Mouse (Mus musculus) adrenal gland, postnatal 4 days (tissue): ENCODE data around the gene Bad. TPM values are rescaled to one million over a fixed set of nuclear protein-coding genes. Genes with fewer than 3 reads are reported as not detected.

Experiments
- DNase-seq, 2 experiments: peaks; one replicate each; pipeline ENCODE4 v3.0.0; 2021 to 2022; ENCODE audit warnings: low spot score in 2 of 2, mixed read lengths in 2 of 2
- total RNA-seq, 2 experiments: library from RNA; stranded (reverse); gene quantifications; 2 replicates each; pipeline ENCODE4 v1.2.3; 2021

The Bad gene
- total RNA-seq, 2 experiments from 2014 or later: 51.5 to 54.8 TPM

- no peak for DNase-seq
These were observed 13.8 kb downstream of the Bad start for GRCm38 (mm10) chr19:6955424-6955823.

DNA sequence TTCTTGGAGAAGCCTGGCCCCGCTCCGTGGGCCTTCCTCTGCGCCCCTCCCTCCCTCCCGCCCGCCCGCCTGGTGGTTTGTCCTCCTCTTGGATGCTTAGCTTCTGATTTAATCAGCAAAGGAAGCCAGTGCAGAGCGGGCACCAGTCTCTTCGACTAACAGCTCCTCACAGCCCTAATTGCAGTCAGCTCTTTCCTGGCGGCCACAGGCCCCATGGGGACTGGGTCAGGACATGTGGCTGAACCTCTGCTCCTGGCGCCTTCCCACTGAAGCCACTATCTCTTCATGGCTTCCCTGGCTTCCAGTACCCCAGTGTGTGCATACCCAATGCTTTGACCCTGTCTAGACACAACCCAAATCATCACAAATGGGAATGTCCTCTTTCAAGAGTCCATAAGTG is 14.8 kb downstream of the Bad start:
- no peak for DNase-seq

GRCm38 (mm10) chr19:6968491-6969271 is 27.0 kb downstream of the Bad start:
- DNase-seq: no peak

GRCm38 (mm10) chr19:6969291-6969664 is 27.6 kb downstream of the Bad start:
- DNase-seq: no peak

- peak; percentile 66 to 73 for DNase-seq
These were observed 28.2 kb downstream of the Bad start for GRCm38 (mm10) chr19:6969665-6970381.

DNA sequence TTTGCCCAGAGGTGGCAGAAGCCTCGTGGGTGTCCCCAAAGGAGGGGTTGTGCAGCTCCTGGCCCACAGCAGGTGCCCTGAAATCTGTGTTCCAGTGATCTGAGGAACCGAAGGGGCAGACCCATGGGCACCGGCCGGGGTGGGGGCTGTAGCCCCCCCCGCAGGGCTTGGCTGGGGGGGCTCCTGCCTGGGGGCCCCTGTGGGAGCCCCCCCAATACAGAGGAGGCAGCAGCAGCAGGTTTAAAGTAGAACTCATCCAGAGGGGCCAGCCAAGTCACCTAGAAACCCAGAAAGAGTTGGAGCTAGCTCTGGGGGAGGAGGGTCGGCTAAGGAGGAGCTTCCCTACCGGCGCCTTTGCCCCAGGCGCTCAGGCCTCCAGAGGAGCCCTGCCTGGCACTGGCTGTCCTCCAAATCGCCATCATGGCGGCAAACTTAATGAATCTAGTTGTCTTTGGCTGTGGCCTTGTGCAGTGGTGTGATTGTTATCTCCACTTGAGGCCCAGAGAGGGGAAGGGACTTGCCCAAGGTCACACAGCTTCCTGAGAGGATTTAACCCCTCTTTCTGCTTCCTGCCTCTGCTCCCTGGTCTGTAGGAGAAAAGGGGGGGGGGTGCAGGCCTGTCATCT is 28.9 kb downstream of the Bad start:
- DNase-seq: no peak

- DNase-seq: no peak
These were observed 30.0 kb downstream of the Bad start for GRCm38 (mm10) chr19:6971644-6972043.

GRCm38 (mm10) chr19:6972247-6972917 is 30.7 kb downstream of the Bad start:
- DNase-seq: no peak

DNA sequence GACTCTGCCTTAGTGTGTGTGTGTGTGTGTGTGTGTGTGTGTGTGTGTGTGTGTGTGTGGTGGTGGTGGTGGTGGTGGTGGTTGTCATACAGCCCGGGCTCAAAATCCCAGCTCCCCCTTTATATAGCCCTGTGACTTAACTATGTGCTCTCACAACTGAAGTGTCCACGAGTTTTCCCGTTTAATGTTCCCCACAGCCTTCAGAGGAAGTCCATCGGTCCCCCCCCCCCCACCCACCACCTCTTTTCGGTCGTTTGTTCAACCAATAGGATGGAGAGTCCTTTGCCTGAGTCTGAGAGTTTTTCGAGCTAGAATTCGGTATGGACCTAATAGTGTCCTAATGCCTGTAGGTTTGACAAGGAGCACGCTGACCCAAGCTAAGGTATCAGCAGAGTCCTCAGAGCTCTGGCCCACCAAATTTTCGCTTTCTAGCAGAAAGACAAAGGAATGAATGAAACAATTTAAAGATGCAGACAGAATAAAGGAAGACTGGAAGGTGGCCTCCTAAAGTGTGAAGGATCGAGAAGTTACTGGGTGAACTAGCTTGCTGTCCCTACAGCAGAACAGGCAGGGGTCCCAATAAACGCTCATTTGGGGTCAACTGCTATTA is 32.0 kb downstream of the Bad start:
- no peak for DNase-seq

DNA sequence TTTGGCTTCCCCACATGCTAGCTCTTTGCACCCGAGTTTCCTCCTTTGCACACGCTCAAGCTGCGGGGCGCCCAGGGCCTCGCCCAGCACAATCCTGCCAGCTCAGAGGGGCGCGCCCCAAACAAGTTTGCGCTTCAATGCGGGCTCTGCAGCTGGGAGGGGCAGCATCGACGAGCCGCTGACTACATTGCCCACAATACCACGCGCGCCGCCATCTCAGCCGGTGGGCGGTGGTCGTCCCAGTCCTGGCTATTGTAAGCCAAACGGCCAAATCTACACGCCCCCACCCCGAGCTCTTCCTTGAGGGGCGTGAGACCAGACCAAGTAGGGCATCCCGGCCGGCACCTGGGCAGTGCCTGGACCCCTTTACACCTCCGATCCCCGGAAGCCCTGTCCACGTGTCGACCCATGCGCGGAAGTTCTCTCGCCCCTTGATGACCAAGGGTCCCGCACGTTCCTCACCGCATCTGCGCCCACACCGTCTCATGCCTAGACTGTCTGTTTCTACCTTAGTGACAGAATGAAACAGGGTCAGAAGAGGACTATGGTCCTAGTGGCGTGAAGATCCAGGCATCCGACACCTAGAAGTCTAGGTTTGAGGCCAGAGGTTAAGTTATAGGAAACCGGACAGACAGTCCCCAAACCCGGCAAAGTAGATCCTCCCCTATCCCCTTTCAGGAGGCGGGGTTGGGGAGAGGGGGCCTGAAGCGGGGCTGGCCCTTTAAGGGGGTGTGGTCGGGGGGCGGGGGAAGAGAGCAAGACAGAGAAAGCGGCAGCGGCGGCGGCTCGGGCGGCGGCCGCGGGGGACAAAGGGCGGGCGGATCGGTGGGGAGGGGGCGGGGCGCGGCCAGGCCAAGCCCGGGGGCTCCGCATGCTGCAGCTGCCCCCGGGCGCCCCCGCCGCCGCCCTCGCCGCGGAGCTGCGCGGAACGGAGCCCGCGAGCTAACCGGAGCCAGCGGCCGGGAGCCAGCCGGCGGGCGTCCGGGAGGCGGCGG is 32.8 kb downstream of the Bad start, which contains the start of gene Ppp1r14b:
Ppp1r14b (plus strand) TSS at position 758 of the 995 bp plus-strand sequence.
- DNase-seq: peak in 1 of 2 experiments; percentile 70

DNA sequence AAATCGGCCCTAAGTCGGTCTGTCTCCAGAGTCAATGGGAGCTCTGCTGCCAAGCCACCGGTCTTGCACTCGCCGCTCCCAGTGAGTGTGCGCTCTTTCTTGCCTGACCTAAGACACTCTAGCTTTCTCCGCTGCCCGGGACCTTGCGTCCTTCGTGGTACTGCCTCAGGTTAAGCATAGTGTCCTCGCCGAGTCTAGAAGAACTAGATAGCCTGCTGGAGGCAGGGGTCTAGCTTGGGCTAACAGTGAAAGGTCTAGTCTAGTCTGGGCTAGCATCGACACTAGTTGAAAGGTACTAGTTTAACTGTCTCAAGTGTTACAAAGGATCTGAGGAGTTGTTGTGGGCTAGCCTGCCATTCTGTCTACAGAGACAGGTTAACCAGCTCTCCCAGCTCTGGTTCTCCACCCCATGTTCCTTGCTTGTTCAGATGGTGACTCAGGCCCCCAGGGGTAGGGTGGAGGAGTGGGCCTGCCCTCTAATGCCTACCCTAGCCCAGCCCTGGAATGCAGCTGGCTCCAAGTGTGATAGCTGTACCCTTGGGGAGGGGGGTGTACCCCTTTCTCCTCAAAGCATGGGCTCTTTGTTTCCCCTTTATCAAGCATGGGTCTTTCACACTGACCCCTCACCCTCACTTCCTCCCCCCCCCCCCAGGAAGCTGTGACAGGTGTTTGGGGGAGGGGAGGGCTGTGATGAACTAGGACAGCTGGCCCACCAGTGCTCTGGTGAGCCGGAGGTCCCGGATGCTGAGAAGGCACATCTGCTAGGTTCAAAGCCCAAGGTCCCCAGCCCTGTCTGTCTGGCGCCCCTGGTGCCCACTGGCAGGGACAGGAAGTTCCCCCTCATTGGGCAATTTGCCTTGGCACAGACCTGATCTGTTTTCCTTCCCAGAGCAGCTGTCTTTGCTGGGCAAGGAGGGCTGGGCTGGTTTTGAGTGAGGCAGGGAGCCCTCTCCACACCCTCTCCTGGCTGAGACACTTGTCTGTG is 34.2 kb downstream of the Bad start, which contains the start of gene Plcb3:
Plcb3 (minus strand) TSS at position 934 of the 985 bp plus-strand sequence.
- peak in 1 of 2 experiments; percentile 52 for DNase-seq

GRCm38 (mm10) chr19:6977759-6978638 is 36.3 kb downstream of the Bad start:
- DNase-seq: no peak

- DNase-seq: no peak
These were observed 36.9 kb downstream of the Bad start for GRCm38 (mm10) chr19:6978639-6978974.

GRCm38 (mm10) chr19:6979001-6979479 is 37.4 kb downstream of the Bad start:
- DNase-seq: no peak

- peak; percentile 99 to 100 for DNase-seq
These were observed 38.1 kb downstream of the Bad start for GRCm38 (mm10) chr19:6979486-6980380.

- DNase-seq: peak; percentile 88 to 99
These were observed 38.9 kb downstream of the Bad start, which contains the start of gene Fkbp2 for GRCm38 (mm10) chr19:6980381-6981093. Fkbp2 (minus strand) TSS chr19:6980501.
